15 mouse cellular contexts compared by ENCODE assay signal in the genomic region with DNA sequence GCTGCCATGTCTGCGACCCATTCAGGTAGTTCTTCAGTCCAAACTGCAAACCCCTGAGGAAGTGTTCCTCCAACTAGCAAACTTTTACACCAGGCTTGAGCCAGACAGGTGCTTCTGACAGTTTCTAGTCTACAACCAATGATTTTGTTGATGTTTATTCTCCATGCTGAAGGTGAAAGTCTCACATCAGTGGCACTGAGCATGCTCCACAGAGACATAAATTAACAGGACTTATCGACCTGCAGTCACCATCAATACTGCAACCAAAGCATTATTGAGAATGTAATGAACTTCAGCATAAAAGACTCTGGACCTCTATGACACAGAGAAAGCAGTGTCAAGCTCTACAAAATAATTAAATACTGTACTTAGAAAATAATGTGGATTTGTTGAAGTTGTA.
DNase-seq lines count a peak whose midpoint lies in the region; ATAC-seq and TF ChIP-seq lines count a peak whose summit lies in the region.
"Had no signal": no experiment of that assay in that cellular context is flagged by ENCODE, and none has a peak within 500 bp of the region (broad histone marks: within the 10 kb centered on the region; RNA-seq: fewer than 3 reads in every experiment).

No protein-coding gene starts in this region.

- no peak overlapping the region for H3K4me2 ChIP-seq in liver, embryonic 12.5 days
- no peak overlapping the region for H3K4me2 ChIP-seq in liver, postnatal 0 days (ENCODE audit: low read depth, low read length)
- H3K4me2 ChIP-seq in liver, embryonic 11.5 days = no peak overlapping the region

- no peaks in the 10 kb centered on the region for H3K79me2 ChIP-seq in liver, adult 2 months (ENCODE audit: control insufficient read depth, insufficient read depth, low read length)

- DNase-seq in liver, adult 2 months (ENCODE audit: extremely low read depth, low read depth, low spot score) = peak; percentile 50
- DNase-seq in liver, postnatal 0 days = no peak
- DNase-seq in liver, embryonic 11.5 days (ENCODE audit: low spot score) = no peak
- DNase-seq: adrenal gland, adult 8-10 months; adrenal gland, postnatal 25 days; B cell, adult 2 months; cerebellum, adult 11 months; cerebellum, adult 11-12 months; cerebellum, adult 18-20 months had no signal

- TF ChIP-seq POLR2A in liver, adult 2 months (IDR thresholded peaks at IDR 0.05; ENCODE audit: extremely low read depth, insufficient read depth, low read length) = no peak

- no peak for TF ChIP-seq EP300 in liver, postnatal 0 days (IDR thresholded peaks at IDR 0.05; ENCODE audit: low read depth)

- no peak overlapping the region for H3K4me3 ChIP-seq in liver, adult 2 months (ENCODE audit: insufficient read depth, low read depth, low read length)
- H3K4me3 ChIP-seq in liver, embryonic 12.5 days = no peak overlapping the region
- no peak overlapping the region for H3K4me3 ChIP-seq in liver, postnatal 0 days (ENCODE audit: low read depth, low read length)
- no peak overlapping the region for H3K4me3 ChIP-seq in liver, embryonic 11.5 days (ENCODE audit: low read depth, low read length)

- H3K9me3 ChIP-seq in liver, embryonic 12.5 days (replicated peaks) = no peaks in the 10 kb centered on the region
- H3K9me3 ChIP-seq in liver, postnatal 0 days (ENCODE audit: low read length) = no peaks in the 10 kb centered on the region
- H3K9me3 ChIP-seq in liver, embryonic 11.5 days (ENCODE audit: control insufficient read depth, low read length) = no peaks in the 10 kb centered on the region
- H3K9me3 ChIP-seq: G1E had no signal

- H3K27ac ChIP-seq in liver, adult 2 months (replicated peaks; ENCODE audit: insufficient read depth, low read depth, low read length) = no peak overlapping the region
- H3K27ac ChIP-seq in liver, embryonic 12.5 days = no peak overlapping the region
- H3K27ac ChIP-seq in liver, postnatal 0 days (ENCODE audit: low read depth) = peak overlapping the region; percentile 56; the same call in 1 of the 2 replicates
- no peak overlapping the region for H3K27ac ChIP-seq in liver, embryonic 11.5 days (ENCODE audit: low read depth, low read length)

- 58% methylated on average over 2 of the region's 2 CpGs for WGBS in liver, adult 2 months
- 82% methylated on average over 2 of the region's 2 CpGs for WGBS in liver, embryonic 12.5 days (ENCODE audit: insufficient replicate concordance)
- 76% methylated on average over 2 of the region's 2 CpGs for WGBS in liver, postnatal 0 days (ENCODE audit: insufficient replicate concordance)
- WGBS in liver, embryonic 11.5 days = 90% methylated on average over 2 of the region's 2 CpGs

- TF ChIP-seq CTCF in liver, adult 2 months (IDR thresholded peaks at IDR 0.05; ENCODE audit: low read depth, low read length) = no peak
- TF ChIP-seq CTCF in liver, postnatal 0 days (IDR thresholded peaks at IDR 0.05; ENCODE audit: low read depth) = no peak

- H3K4me1 ChIP-seq in liver, adult 2 months (ENCODE audit: control insufficient read depth, insufficient read depth, low read length) = peaks cover 6% of the 10 kb centered on the region; the same call in 1 of the 2 replicates
- 0 out of 2 replicates have a peak, but pooled peaks cover 7% of the 10 kb centered on the region for H3K4me1 ChIP-seq in liver, embryonic 12.5 days
- 0 out of 2 replicates have a peak, but pooled peaks cover 3% of the 10 kb centered on the region for H3K4me1 ChIP-seq in liver, postnatal 0 days (ENCODE audit: insufficient read depth)
- H3K4me1 ChIP-seq in liver, embryonic 11.5 days (replicated peaks; ENCODE audit: control insufficient read depth, insufficient read depth, low read length) = no peaks in the 10 kb centered on the region

- no peak for ATAC-seq in liver, embryonic 12.5 days
- peak; percentile 68 for ATAC-seq in liver, postnatal 0 days
- ATAC-seq in liver, embryonic 11.5 days (replicated peaks; ENCODE audit: low FRiP score) = no peak
- ATAC-seq: activated CD4-positive, CD25-positive, alpha-beta regulatory T cell, adult 4 months; CD4-positive, CD25-positive, alpha-beta regulatory T cell, adult 4 months; Patski had no signal

- no peaks in the 10 kb centered on the region for H3K27me3 ChIP-seq in liver, adult 2 months (ENCODE audit: control insufficient read depth, insufficient read depth, low read length)
- no peaks in the 10 kb centered on the region for H3K27me3 ChIP-seq in liver, embryonic 12.5 days (replicated peaks)
- no peaks in the 10 kb centered on the region for H3K27me3 ChIP-seq in liver, postnatal 0 days (ENCODE audit: insufficient read depth, low read length)
- no peaks in the 10 kb centered on the region for H3K27me3 ChIP-seq in liver, embryonic 11.5 days (replicated peaks; ENCODE audit: control insufficient read depth, insufficient read depth, low read length)
- H3K27me3 ChIP-seq: CH12.LX, Patski had no signal

- peaks cover 5% of the 10 kb centered on the region; the same call in 1 of the 2 replicates for H3K36me3 ChIP-seq in liver, adult 2 months (ENCODE audit: control insufficient read depth, insufficient read depth, low read length)
- H3K36me3 ChIP-seq in liver, embryonic 12.5 days = peaks cover 16% of the 10 kb centered on the region
- H3K36me3 ChIP-seq in liver, postnatal 0 days (replicated peaks; ENCODE audit: insufficient read depth, low read length) = peaks cover 21% of the 10 kb centered on the region
- H3K36me3 ChIP-seq in liver, embryonic 11.5 days (ENCODE audit: control insufficient read depth, insufficient read depth, low read length) = peaks cover 2% of the 10 kb centered on the region; the same call in 1 of the 2 replicates

- H3K9ac ChIP-seq in liver, adult 2 months (ENCODE audit: low read depth, low read length) = no peak overlapping the region
- no peak overlapping the region for H3K9ac ChIP-seq in liver, embryonic 12.5 days
- H3K9ac ChIP-seq in liver, postnatal 0 days (replicated peaks) = no peak overlapping the region
- no peak overlapping the region for H3K9ac ChIP-seq in liver, embryonic 11.5 days (ENCODE audit: low read depth, low read length)
